Mouse (Mus musculus) right cerebral cortex, postnatal 25 days (tissue): ENCODE measurements at regions not wholly inside any gene's neighbourhood (a gene's known extent, or its start where the extent isn't known, plus 50 kb on each side); places are given as distances from the start of the nearest gene placed in this dataset.
"Not testable (repeated sequence)": the region's sequence is repeated elsewhere in the genome, so short reads cannot be mapped to it uniquely, and the experiment has no call there.

Experiments used
- DNase-seq: peaks from one replicate; pipeline ENCODE4 v3.0.0; 2022

DNA sequence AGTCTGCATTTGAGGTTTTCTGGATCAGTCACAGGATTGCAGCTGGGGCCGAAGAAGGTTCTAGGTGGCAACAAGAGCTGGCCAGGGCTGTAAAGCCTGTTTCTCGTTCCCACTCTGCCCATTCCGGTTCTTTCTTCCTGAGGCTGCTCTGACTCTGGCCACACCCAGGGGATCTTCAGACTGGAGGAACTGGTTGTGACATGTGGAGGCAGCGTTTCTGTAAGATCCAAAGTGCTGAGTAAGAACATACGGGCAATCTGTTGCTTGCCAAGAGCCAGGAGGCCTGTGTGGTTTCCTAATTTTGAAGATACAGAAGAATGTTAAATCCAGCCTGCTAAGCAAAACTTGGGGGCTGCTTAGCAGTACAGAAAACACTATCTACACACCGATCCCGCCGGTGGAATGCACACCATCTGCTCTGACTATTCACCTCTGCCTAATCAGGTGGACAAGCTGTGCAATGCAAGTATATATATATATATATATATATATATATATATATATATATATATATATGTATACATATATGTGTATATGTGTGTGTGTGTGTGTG is 99.3 kb upstream of the Bmp2k start:
- no peak for DNase-seq

DNA sequence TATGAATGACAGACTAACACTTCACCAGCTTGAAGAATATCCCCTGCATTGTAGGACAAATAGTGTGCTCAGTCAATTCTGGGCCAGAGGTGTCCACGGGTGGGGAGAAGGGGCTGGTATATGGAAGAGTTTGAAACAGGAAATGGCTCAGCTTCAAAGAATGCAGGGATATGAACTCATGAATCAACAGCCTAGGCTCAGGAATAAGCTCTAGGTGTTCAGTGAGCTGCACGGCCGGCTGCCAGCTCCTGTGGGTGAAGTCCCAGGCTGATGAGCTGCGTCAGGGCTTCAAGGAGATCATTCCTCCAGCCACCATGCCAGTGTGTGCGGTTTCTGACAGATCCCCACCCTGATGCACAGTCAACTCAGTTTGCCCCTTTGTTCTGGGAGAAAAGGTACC is 98.8 kb upstream of the Bmp2k start:
- DNase-seq: no peak

GRCm38 (mm10) chr5:96905572-96906271 is 91.8 kb upstream of the Bmp2k start:
- peak; percentile 17 for DNase-seq

DNA sequence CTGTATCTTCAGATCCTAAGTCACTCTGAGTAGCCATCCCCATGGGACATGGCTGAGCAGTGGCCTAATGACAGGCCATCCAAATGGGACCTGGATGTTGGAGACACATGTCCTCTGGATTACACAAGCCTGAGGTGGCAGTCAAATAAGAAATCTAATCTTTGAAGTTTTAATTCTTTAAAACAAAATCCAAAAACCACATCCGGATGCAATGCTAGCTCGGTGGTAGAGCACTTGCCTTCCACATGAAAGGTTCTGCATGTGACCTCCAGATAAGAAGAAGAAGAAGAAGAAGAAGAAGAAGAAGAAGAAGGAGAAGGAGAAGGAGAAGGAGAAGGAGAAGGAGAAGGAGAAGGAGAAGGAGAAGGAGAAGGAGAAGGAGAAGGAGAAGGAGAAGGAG is 89.1 kb upstream of the Bmp2k start:
- not testable (repeated sequence) for DNase-seq

GRCm38 (mm10) chr5:96909218-96909617 is 88.3 kb upstream of the Bmp2k start:
- DNase-seq: no peak

GRCm38 (mm10) chr5:96911550-96912253 is 85.8 kb upstream of the Bmp2k start:
- peak; percentile 22 for DNase-seq

GRCm38 (mm10) chr5:96912254-96912635 is 85.2 kb upstream of the Bmp2k start:
- DNase-seq: no peak

DNA sequence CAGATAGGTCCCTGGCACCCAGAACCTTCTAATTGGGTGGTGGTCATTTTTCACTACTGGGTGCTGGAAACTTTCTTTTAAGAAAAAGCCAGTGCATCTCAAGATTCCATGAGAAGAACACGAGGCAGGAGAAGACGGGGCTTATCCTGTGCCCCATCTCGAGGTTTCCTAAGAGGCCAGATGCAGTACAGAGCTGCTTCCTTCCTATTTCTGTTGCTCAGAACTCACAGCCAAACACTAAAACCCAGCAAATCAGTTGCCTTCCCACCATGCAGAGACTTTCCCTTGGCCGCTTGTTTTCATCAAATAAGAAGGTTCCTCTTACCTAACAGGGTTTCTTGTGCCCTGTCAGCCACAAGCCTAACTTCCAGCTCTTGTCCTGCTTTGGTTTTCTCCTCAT is 84.7 kb upstream of the Bmp2k start:
- DNase-seq: no peak

DNA sequence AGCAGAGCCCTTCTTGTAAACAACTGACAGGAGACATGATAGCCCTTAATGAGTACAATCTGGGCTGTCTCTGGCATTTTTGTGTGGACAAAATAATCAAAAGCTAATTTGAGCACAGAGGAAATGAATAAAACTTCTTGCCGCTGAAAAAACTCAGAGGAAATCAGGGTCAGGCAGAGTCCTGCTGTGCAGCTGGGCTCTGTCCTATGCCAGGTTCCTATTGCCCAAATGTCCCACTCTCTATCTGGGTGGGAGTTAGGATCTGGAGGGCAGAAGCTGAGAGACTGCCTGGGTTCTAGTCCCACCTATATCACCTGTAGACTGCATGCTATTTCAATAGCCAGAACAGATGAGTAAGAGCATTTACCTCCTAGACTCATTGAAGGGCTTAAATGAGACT is 83.8 kb upstream of the Bmp2k start:
- DNase-seq: no peak

DNA sequence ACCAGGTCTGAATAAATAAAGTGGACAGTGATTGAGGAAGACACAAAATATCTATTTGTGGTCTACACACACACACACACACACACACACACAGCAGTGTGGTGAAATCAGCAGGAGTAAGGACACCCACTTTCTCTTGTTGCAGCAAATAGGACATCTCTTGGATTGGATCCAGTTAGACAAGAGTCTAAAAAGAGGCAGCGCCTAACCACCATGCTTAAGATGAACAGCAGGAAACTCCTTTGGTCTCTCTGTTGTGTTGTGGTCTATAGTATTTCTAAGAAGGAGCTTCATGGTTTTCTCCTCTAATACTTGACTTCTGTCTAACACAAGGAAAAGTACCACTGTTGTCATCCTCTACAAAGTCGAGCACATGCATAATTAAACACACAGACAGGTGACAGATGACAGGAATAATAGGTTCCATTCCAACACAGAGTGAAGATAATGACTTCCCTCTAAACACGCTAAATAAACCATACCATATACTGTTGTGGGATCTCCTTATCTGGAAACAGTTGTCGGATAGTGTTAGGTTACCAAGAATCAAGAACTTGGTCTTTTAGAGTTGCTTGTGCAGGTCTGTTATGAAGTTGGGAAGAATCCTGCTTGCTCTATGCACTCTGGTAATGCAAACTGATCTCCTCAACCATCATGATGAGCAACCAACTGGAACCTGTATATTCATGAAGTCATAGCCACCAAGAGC is 82.6 kb upstream of the Bmp2k start:
- no peak for DNase-seq

- no peak for DNase-seq
Observed at GRCm38 (mm10) chr5:96916897-96917296, 80.6 kb upstream of the Bmp2k start.

- DNase-seq: no peak
Observed at GRCm38 (mm10) chr5:96917596-96918258, 79.8 kb upstream of the Bmp2k start.

DNA sequence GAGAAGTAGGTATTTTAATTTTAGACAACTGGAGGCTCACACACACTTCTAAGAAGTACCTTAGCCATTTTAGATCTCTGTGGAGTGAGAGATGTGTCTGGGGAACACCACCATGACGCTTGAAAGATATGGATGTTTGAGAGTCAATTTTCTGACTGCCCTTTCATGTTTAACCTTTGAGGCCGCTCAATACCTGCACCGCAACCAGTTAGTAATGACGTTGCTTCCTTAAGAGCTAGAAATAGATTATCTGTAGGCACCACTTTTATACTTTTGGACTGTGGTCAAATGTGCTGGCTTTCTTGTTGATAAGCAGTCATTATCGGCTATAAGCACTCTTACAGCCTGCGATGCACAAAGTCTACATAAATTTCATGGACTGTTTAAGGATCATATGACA is 78.3 kb upstream of the Bmp2k start:
- no peak for DNase-seq

- no peak for DNase-seq
Observed at GRCm38 (mm10) chr5:96921037-96921436, 76.5 kb upstream of the Bmp2k start.

DNA sequence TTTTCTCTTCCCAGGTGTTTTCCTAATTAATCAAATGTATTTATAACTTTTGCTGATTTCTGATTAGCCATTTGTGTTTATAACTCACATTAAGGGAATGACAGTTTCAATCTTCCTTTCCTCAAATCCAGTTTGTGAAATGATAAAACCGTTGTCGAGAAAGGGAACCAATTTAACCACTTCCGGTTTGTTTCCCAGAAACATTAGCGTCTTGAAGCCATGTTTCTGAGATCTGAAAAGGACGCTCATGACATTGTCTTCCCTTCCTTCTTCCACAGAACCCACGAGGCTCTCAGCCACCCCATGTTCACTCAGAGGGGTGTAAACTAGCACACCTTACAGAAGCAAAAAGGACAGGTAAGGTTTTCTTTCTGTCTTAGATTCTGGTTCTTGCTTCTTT is 76.0 kb upstream of the Bmp2k start:
- no peak for DNase-seq

DNA sequence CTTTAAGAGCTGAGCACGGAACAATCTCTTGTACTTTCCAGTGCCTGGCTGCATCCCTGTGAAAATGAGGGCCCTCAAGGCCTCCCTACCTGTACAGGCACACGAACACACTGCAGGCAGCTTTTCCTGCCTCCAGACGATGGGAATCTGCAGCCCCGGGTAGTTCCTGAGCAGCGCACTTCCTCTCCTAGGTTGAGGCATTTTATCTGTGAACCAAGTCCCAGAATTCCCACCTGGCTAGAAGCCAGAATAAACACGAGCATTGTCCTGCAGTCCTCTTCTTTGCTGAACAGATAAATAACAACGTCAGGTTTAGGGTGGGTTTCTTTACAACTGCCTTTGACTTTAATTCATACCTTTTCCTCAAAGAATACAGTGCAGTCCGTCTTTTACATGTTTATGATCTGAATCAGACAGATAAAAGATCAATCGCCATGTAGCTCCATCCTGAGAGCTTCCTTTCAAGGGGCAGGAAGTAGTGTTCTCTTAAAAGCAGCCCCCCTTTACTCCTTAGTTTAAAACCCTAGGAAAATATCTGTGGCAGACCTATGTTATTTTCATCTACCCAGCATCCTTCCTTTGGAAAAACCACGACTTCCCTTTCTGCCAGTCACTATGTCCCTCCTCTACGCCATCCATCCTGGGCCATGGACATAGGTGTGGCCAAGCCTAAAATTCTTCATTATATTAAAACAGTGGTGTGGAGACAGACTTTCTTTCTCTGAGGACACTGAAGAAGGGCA is 75.3 kb upstream of the Bmp2k start:
- no peak for DNase-seq

DNA sequence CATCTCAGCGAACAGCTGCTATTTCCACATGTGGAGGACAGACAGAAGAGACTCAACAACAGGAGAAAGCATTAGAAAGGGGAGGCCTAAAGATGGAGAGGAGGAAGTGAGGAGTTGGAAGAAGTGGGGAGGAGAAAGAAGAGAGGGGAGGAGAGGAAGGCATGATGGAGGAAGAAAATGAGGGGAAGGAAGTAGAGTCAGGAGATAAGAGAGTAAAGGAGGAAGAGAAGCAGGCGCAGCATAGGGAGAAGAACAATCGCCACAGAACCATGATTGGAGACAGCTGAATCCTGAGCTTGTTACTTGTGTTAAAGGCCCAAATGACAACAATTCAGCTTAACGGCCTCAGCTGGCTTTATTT is 74.8 kb upstream of the Bmp2k start:
- no peak for DNase-seq

GRCm38 (mm10) chr5:96923526-96923925 is 74.0 kb upstream of the Bmp2k start:
- DNase-seq: no peak

DNA sequence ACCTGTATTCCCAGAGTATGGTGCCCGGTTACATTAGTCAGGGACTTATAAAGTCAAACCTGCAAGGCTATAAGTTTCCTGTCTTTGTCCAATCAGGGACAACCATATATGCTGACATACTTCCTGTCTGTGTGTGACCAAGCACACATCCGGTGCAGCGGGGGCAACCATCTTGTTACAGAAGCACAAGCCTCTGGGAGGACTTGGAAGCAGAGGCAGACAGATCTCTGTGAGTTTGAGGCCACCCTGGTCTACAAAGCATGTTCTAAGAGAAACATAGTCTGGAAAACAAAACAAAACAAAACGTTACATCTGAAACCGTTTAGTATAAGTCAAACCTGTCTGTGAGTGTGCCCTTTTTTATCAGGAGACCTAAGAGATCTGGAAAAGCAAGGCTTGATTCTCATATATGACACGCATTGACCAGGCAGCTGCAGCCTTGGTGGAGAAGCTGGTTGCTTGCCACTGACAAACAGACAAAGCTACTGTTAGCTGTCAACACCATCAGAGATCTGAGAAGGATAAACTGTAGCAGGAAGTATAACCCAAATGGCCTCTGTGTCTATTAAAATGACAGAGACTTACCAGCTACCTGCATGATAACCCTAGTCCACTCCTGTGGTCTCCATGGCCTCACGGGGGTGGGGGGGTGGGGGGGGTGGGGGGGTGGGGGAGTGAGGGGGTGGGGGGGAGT is 72.6 kb upstream of the Bmp2k start:
- DNase-seq: no peak

- DNase-seq: no peak
Observed at GRCm38 (mm10) chr5:96925943-96926342, 71.5 kb upstream of the Bmp2k start.

GRCm38 (mm10) chr5:96931091-96931490 is 66.4 kb upstream of the Bmp2k start:
- DNase-seq: no peak

DNA sequence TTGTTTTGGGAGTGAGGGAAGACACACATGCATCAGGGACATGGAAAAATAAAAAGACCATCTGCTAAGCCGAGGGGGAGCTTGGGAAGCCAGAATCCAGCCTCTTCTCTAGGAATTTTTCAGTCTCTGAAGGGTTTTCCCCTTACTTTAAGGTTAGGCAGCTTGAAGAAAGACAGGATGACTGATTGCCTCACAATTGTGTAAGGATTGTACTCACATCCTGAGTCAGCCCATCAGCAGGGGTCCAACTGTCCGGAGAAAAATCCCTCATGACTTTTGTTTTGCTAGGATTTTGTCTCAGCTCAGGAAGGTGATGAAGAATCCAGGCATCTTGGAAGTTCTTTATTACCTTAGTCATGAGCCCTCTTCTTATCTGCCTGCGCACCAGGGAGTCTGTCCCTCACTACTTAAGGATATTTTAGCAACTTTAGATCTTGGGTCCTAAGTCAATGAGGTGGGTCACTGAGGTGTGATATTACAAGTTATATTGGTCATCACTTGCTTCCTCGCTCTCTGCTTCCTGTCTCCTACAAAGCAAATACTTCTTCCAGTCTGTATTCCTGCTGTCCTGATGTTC is 65.8 kb upstream of the Bmp2k start:
- DNase-seq: no peak
